Mouse (Mus musculus) forelimb bud, embryonic 11.5 days (tissue): ENCODE results near the gene Acsbg1.
A peak's percentile ranks its signal among the peaks of the same experiment; 100 is the strongest.
"Not testable (repeated sequence)": the region's sequence is repeated elsewhere in the genome, so short reads cannot be mapped to it uniquely, and the experiment has no call there.

Experiments
- DNase-seq: peaks from one replicate; pipeline ENCODE4 v3.0.0-alpha.2; 2012; ENCODE audit warnings: low read depth, low spot score

Gene Acsbg1

GRCm38 (mm10) chr9:54661605-54662377 is at the start of gene Acsbg1:
Acsbg1 (minus strand) TSS chr9:54661870.
- DNase-seq: no peak

- DNase-seq: no peak
Observed at GRCm38 (mm10) chr9:54708085-54708484, 46.4 kb upstream of the Acsbg1 start.

GRCm38 (mm10) chr9:54707288-54707999 is 45.8 kb upstream of the Acsbg1 start:
- no peak for DNase-seq

- DNase-seq: no peak
Observed at GRCm38 (mm10) chr9:54705561-54705960, 43.9 kb upstream of the Acsbg1 start.

- no peak for DNase-seq
Observed at GRCm38 (mm10) chr9:54704361-54704760, 42.7 kb upstream of the Acsbg1 start.

GRCm38 (mm10) chr9:54702581-54702980 is 40.9 kb upstream of the Acsbg1 start:
- no peak for DNase-seq

- no peak for DNase-seq
Observed at GRCm38 (mm10) chr9:54700746-54701145, 39.1 kb upstream of the Acsbg1 start.

- DNase-seq: no peak
Observed at GRCm38 (mm10) chr9:54700174-54700475, 38.5 kb upstream of the Acsbg1 start.

GRCm38 (mm10) chr9:54699345-54700173 is 37.9 kb upstream of the Acsbg1 start:
- peak; percentile 40 for DNase-seq

GRCm38 (mm10) chr9:54699087-54699344 is 37.3 kb upstream of the Acsbg1 start:
- DNase-seq: no peak

- DNase-seq: no peak
Observed at GRCm38 (mm10) chr9:54698318-54699086, 36.8 kb upstream of the Acsbg1 start, which contains the start of gene Dnaja4. Dnaja4 (plus strand) TSS chr9:54698873.

- not testable (repeated sequence) for DNase-seq
Observed at GRCm38 (mm10) chr9:54691241-54691805, 29.7 kb upstream of the Acsbg1 start.

- DNase-seq: not testable (repeated sequence)
Observed at GRCm38 (mm10) chr9:54690697-54691096, 29.0 kb upstream of the Acsbg1 start.

GRCm38 (mm10) chr9:54689446-54689845 is 27.8 kb upstream of the Acsbg1 start:
- DNase-seq: no peak

GRCm38 (mm10) chr9:54687246-54688236 is 25.9 kb upstream of the Acsbg1 start:
- DNase-seq: no peak

GRCm38 (mm10) chr9:54683814-54684605 is 22.3 kb upstream of the Acsbg1 start:
- DNase-seq: no peak

GRCm38 (mm10) chr9:54682846-54683245 is 21.2 kb upstream of the Acsbg1 start:
- no peak for DNase-seq

GRCm38 (mm10) chr9:54676531-54676986 is 14.9 kb upstream of the Acsbg1 start:
- DNase-seq: peak; percentile 82

- DNase-seq: no peak
Observed at GRCm38 (mm10) chr9:54673887-54674286, 12.2 kb upstream of the Acsbg1 start.
